Comparison of ENCODE assay signal across 8 mouse cellular contexts in the genomic region with DNA sequence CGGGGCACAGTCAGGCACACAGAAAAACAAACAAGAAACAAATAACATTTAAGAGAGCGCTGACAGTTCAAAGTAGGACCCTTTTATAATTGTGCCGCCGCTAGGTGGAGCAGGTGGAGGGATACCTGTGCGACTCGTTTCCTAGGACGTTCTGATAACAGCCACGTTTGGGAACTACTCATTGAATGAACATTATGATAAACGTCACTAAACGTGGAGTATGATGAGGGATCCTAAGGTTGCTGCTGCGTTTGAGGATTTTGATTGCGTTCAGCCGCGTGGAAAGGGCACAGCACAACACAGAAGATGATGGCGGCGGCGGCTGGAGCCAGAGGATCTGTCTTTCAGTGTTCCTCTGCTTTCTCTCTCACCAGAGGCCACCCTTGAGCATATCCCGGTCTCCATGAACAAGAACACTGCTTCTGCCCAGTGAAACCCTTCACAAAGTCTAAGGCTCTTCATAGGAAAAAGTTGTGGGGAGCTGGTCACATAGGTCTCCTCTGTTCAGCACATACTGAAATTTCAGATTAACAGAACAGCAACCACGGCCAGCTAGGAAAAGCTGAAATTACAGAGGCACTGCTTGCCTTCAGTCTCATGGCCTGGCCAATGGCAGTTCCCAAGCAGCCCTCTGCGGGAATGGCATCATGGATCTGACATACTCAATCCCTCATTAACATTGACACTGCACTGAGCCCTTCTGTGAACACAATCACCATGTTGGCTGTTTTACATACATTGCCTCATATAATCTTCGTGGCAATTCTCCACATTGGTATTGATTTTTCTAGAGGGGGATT. TPM values are rescaled to one million over a fixed set of nuclear protein-coding genes. Genes with fewer than 3 reads are reported as not detected.
DNase-seq lines count a peak whose midpoint lies in the region; ATAC-seq and TF ChIP-seq lines count a peak whose summit lies in the region.

No protein-coding gene starts in this region.

- WGBS in heart, embryonic 15.5 days: 13% methylated on average over 21 of the region's 21 CpGs
- 23% methylated on average over 21 of the region's 21 CpGs for WGBS in liver, embryonic 11.5 days
- 12% methylated on average over 21 of the region's 21 CpGs for WGBS in neural tube, embryonic 14.5 days

- no peak overlapping the region for H3K9ac ChIP-seq in heart, embryonic 15.5 days
- H3K9ac ChIP-seq in liver, embryonic 11.5 days (ENCODE audit: low read depth, low read length): no peak overlapping the region
- peak overlapping the region; percentile 44; the same call in 1 of the 2 replicates for H3K9ac ChIP-seq in neural tube, embryonic 14.5 days (replicated peaks; ENCODE audit: low read depth, low read length)

- H3K4me1 ChIP-seq in cortical plate, adult 2 months (ENCODE audit: control insufficient read depth, insufficient read depth, low read length): no peaks in the 10 kb centered on the region
- H3K4me1 ChIP-seq in heart, embryonic 15.5 days (replicated peaks): no peaks in the 10 kb centered on the region
- no peaks in the 10 kb centered on the region for H3K4me1 ChIP-seq in liver, embryonic 11.5 days (replicated peaks; ENCODE audit: control insufficient read depth, insufficient read depth, low read length)
- no peaks in the 10 kb centered on the region for H3K4me1 ChIP-seq in neural tube, embryonic 14.5 days (ENCODE audit: control insufficient read depth, insufficient read depth, low read length)

- no peak overlapping the region for H3K27ac ChIP-seq in cortical plate, adult 2 months (ENCODE audit: insufficient read depth, low read length)
- H3K27ac ChIP-seq in heart, embryonic 15.5 days: no peak overlapping the region
- no peak overlapping the region for H3K27ac ChIP-seq in liver, embryonic 11.5 days (ENCODE audit: low read depth, low read length)
- no peak overlapping the region for H3K27ac ChIP-seq in neural tube, embryonic 14.5 days (ENCODE audit: low read depth, low read length)

- peak overlapping the region; percentile 55 for H3K4me3 ChIP-seq in cortical plate, adult 2 months (ENCODE audit: insufficient read depth, low read length)
- peak overlapping the region; percentile 48 for H3K4me3 ChIP-seq in heart, embryonic 15.5 days
- 0 out of 2 replicates have a peak overlapping the region, but pooled peaks have one; percentile 3 for H3K4me3 ChIP-seq in liver, embryonic 11.5 days (ENCODE audit: low read depth, low read length)
- H3K4me3 ChIP-seq in neural tube, embryonic 14.5 days (ENCODE audit: low read depth, low read length): peak overlapping the region; percentile 34

- no peaks in the 10 kb centered on the region for H3K9me3 ChIP-seq in heart, embryonic 15.5 days (replicated peaks)
- H3K9me3 ChIP-seq in liver, embryonic 11.5 days (ENCODE audit: control insufficient read depth, low read length): no peaks in the 10 kb centered on the region
- H3K9me3 ChIP-seq in neural tube, embryonic 14.5 days (ENCODE audit: control insufficient read depth, low read length): no peaks in the 10 kb centered on the region

- no peaks in the 10 kb centered on the region for H3K36me3 ChIP-seq in heart, embryonic 15.5 days
- H3K36me3 ChIP-seq in liver, embryonic 11.5 days (ENCODE audit: control insufficient read depth, insufficient read depth, low read length): no peaks in the 10 kb centered on the region
- H3K36me3 ChIP-seq in neural tube, embryonic 14.5 days (ENCODE audit: control insufficient read depth, insufficient read depth, low read length): no peaks in the 10 kb centered on the region

- peak overlapping the region; percentile 69 for H3K4me2 ChIP-seq in heart, embryonic 15.5 days
- H3K4me2 ChIP-seq in liver, embryonic 11.5 days: peak overlapping the region; percentile 47
- peak overlapping the region; percentile 45 for H3K4me2 ChIP-seq in neural tube, embryonic 14.5 days (ENCODE audit: low read depth, low read length)

- no peak for TF ChIP-seq POLR2A in cortical plate, adult 2 months (IDR thresholded peaks at IDR 0.05; ENCODE audit: extremely low read depth, insufficient read depth, low read length)

- H3K27me3 ChIP-seq in heart, embryonic 15.5 days: no peaks in the 10 kb centered on the region
- no peaks in the 10 kb centered on the region for H3K27me3 ChIP-seq in liver, embryonic 11.5 days (replicated peaks; ENCODE audit: control insufficient read depth, insufficient read depth, low read length)
- H3K27me3 ChIP-seq in neural tube, embryonic 14.5 days (ENCODE audit: control insufficient read depth, insufficient read depth, low read length): no peaks in the 10 kb centered on the region

- ATAC-seq in heart, embryonic 15.5 days (replicated peaks; ENCODE audit: insufficient number of reproducible peaks, insufficient read depth, low FRiP score, low read depth): no peak
- no peak for ATAC-seq in liver, embryonic 11.5 days (replicated peaks; ENCODE audit: low FRiP score)
- ATAC-seq in neural tube, embryonic 14.5 days (ENCODE audit: low read depth): peak; percentile 82; the same call in 1 of the 2 replicates

- peak; percentile 35; the same call in 1 of the 2 replicates for TF ChIP-seq CTCF in cortical plate, adult 2 months (IDR thresholded peaks at IDR 0.05; ENCODE audit: extremely low read depth, insufficient read depth, low read length)

- peak; percentile 17 to 80 for DNase-seq in adrenal gland, adult (ENCODE audit: inconsistent age in 2 of 2, low spot score in 1 of 2)
- no peak for DNase-seq in adrenal gland, adult 8-10 months
- peak; percentile 40 to 74 for DNase-seq in kidney, postnatal 25 days
- DNase-seq in liver, embryonic 11.5 days (ENCODE audit: low spot score): peak; percentile 33
- DNase-seq in MN1 (ENCODE audit: low spot score): no peak

RNA-seq across cellular contexts. Expression of a gene that starts 55.5 kb away (rescaled TPM):
- total RNA-seq in adrenal gland, adult 8-10 months (2022): 1 to 10 TPM in 3 of 4 experiments, under 1 TPM in 1; 0.91 to 3.2 (median 2.1) TPM
- 7.4 and 7.9 TPM in 2 replicates for polyA plus RNA-seq in cortical plate, adult 2 months (2012; rRNA removed)
- 0.06 and 0.24 TPM in 2 replicates for polyA plus RNA-seq in heart, embryonic 15.5 days (2015; fragmentation: Nextera tagmentation; extraction: Ambion mirVana)
- polyA plus RNA-seq in liver, embryonic 11.5 days (2014; fragmentation: Nextera tagmentation; extraction: Ambion mirVana): 0.10 and 0.15 TPM in 2 replicates
- 3.3 and 4.0 TPM in 2 replicates for polyA plus RNA-seq in neural tube, embryonic 14.5 days (2014; fragmentation: Nextera tagmentation; extraction: Ambion mirVana)

Comparison
In these comparisons a context has a peak if more than half of its experiments do, and no peak if none do; other contexts are left out.
1. DNase-seq: peak in adrenal gland, adult (2 of 2), kidney, postnatal 25 days (2 of 2) and liver, embryonic 11.5 days (single experiment); none in adrenal gland, adult 8-10 months (single experiment) and MN1 (single experiment).
2. H3K4me3 ChIP-seq: peak in every context shown above with its lines; median percentile 55 in cortical plate, adult 2 months; 48 in heart, embryonic 15.5 days; 34 in neural tube, embryonic 14.5 days; 3 in liver, embryonic 11.5 days.
3. Peak in every context shown above with its lines, with median percentiles within 50 percentile points of each other: H3K4me2 ChIP-seq.